Mouse (Mus musculus) adipocyte (in vitro differentiated cells): ENCODE data around the gene Rhou.
A peak's percentile ranks its signal among the peaks of the same experiment; 100 is the strongest.
"Not testable (repeated sequence)": the region's sequence is repeated elsewhere in the genome, so short reads cannot be mapped to it uniquely, and the experiment has no call there.

Experiments
- DNase-seq: peaks from one replicate; pipeline ENCODE4 v3.0.0-alpha.2; 2016; ENCODE audit warnings: low spot score

Rhou gene

GRCm38 (mm10) chr8:123653308-123653993 is at the start of gene Rhou:
Gene Rhou, plus strand, starts transcription at chr8:123653929.
- peak; percentile 84 for DNase-seq

- DNase-seq = not testable (repeated sequence)
Measured at GRCm38 (mm10) chr8:123612652-123613051, 41.1 kb upstream of the Rhou start.

GRCm38 (mm10) chr8:123623523-123623922 is 30.2 kb upstream of the Rhou start:
- DNase-seq = not testable (repeated sequence)

GRCm38 (mm10) chr8:123624274-123624673 is 29.5 kb upstream of the Rhou start:
- DNase-seq = no peak

- DNase-seq = no peak
Measured at GRCm38 (mm10) chr8:123624702-123625101, 29.0 kb upstream of the Rhou start.

- DNase-seq = no peak
Measured at GRCm38 (mm10) chr8:123625717-123626116, 28.0 kb upstream of the Rhou start.

- DNase-seq = peak; percentile 40
Measured at GRCm38 (mm10) chr8:123627410-123628147, 26.1 kb upstream of the Rhou start.

GRCm38 (mm10) chr8:123628253-123628967 is 25.3 kb upstream of the Rhou start:
- DNase-seq = peak; percentile 81

- peak; percentile 87 for DNase-seq
Measured at GRCm38 (mm10) chr8:123628968-123629755, 24.6 kb upstream of the Rhou start.

- no peak for DNase-seq
Measured at GRCm38 (mm10) chr8:123630058-123630457, 23.7 kb upstream of the Rhou start.

- DNase-seq = no peak
Measured at GRCm38 (mm10) chr8:123630841-123631251, 22.9 kb upstream of the Rhou start.

GRCm38 (mm10) chr8:123631746-123632145 is 22.0 kb upstream of the Rhou start:
- not testable (repeated sequence) for DNase-seq

- no peak for DNase-seq
Measured at GRCm38 (mm10) chr8:123632257-123632656, 21.5 kb upstream of the Rhou start.

GRCm38 (mm10) chr8:123633801-123634200 is 19.9 kb upstream of the Rhou start:
- DNase-seq = no peak

GRCm38 (mm10) chr8:123634395-123635131 is 19.2 kb upstream of the Rhou start:
- peak; percentile 64 for DNase-seq

- DNase-seq = peak; percentile 69
Measured at GRCm38 (mm10) chr8:123635671-123636070, 18.1 kb upstream of the Rhou start.

GRCm38 (mm10) chr8:123643330-123644051 is 10.2 kb upstream of the Rhou start:
- DNase-seq = no peak

GRCm38 (mm10) chr8:123645229-123645628 is 8.5 kb upstream of the Rhou start:
- DNase-seq = no peak

GRCm38 (mm10) chr8:123648245-123649170 is 5.2 kb upstream of the Rhou start:
- peak; percentile 74 for DNase-seq
